Mouse (Mus musculus) c-Kit-positive CD71-negative TER-119-negative erythroid progenitor cells, embryonic 14.5 days (primary cell): ENCODE results near the gene Tmem255b.

ENCODE experiments used
- DNase-seq: peaks from one replicate; pipeline ENCODE4 v3.0.0-alpha.2; 2013; ENCODE audit warnings: low read depth

Tmem255b gene

GRCm38 (mm10) chr8:13448145-13448544, 13.2 kb downstream of the Tmem255b start:
- peak; percentile 37 for DNase-seq

- no peak for DNase-seq
Observed at GRCm38 (mm10) chr8:13451747-13452277, 16.8 kb downstream of the Tmem255b start.

DNA sequence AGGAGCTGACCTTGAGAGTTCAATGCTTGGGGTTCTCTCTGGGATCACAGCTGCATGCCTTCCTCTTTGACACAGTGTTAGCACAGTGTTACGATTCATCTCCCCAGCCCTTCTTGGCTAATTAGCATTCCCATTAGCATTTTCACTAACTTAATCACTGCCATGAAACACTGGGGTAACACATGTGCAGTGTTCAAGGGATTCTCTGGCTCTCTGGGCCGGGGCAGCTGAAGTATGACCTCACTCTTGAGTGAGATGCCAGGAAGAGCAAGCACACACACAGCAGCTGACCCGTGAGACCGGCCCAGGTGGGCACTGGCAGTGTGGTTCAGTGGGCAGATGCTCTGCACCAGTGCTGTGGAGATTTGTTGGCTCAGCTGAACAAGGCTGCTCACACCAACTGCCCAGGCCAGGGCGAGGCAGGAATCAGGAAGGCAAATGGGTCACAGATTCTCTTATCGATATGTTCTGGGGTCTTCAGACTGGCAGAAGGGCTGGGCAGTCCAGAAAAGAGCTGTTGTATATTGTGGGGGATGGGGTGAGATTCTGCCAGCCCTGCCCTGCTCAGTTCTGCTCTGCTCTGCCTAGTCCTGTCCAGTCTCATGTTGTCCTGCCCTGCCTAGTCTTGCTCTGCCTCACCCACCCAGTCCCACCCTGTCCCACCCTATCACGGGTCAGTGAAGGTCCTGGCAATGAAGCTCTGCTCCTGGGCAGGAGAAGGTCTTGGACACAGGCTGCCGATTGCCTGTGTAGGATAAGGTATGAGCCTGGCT, 19.5 kb downstream of the Tmem255b start:
- no peak for DNase-seq

GRCm38 (mm10) chr8:13455295-13455694, 20.3 kb downstream of the Tmem255b start:
- peak; percentile 6 for DNase-seq

DNA sequence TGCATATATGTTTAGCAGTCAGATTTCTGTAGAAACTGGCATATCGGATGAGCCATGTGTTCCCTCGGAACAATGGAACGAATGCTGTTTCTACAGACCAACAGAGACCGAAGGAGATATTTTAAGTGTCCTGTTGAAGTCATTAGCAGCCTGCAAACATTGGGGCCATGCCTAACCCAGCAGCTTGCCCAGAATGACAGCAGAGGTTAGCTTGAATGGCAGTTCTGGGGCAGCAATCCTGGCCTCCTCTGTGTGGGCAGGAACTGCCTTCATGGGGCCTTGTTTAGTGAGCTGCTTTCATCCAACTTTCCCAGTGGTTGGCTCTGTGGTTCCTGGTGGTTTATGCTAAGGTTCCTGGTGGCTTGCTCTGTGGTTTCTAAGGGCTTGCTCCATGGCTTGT, 24.4 kb downstream of the Tmem255b start:
- DNase-seq = no peak

DNA sequence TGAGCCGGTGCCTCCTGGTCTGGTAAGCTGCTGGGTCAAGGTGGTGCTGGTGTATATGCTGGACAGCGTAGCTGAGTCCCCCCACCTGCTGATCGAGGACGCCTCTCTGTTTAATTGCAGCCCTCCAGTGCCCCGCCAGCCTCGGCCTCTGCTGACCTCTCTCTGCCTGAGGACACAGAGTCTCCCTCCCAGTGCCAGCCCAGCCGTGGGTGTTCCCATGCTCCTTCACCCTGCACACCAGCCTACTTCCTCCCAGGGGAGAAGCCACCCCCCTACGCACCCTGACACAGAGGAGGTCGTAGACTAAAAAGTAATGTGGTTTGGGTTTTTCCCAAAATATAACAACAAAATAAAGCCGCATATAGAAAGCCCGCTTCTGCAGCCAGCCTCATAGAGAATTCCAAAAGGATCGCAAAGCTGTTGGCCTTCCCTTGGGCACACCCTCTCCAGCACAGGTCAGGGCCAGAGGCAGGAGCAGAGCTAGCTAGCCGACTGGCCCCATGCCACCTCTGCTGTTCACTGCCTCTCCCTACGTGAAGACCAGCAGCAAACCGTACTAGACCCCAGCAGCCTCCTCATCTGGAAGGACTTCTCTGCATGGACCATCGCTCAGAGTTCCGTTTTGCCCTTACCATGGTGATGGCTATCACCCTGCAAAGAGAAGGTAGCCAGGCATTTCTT, 26.2 kb downstream of the Tmem255b start:
- DNase-seq = no peak

GRCm38 (mm10) chr8:13461843-13462242, 26.9 kb downstream of the Tmem255b start:
- peak; percentile 31 for DNase-seq

- no peak for DNase-seq
Observed at GRCm38 (mm10) chr8:13462392-13462791, 27.4 kb downstream of the Tmem255b start.

DNA sequence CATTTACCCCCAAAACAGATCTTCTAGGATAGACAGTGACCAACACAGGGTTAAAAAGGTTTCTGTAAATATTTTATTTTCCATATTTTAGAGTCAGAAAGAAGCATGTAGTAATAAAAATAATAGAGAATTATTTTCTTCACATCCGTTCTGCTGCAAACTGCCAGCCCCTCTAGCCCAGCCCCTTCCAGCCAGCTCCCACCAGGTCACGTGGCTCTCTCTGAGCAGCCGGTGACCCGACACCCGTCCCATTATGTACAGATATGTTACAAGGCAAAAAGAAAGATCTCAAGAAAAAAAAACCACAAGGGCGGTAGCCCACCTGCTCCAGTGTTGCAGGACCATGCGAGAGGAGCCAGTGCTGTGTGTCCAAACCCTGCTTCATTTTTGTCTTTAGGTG, 30.3 kb downstream of the Tmem255b start:
- DNase-seq = no peak

DNA sequence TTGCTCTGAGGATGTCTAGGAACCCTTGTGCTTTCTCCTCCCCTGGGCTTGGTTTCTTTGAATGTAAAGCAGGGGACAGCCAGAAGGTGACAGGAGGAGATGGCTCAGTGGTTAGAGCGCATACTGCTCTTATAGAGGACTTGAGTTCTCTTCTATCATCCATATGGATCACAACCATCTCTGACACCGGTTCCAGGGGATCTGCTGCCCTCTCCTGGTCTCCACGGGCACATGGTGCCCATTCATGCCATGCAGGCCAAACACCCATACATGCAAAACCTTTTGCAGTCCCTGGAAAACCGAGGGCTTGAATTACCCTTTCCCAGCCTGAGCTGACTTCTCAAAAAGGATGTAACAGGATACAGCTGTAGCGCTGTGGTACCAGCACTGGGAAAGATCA, 32.0 kb downstream of the Tmem255b start:
- DNase-seq = no peak

- no peak for DNase-seq
Observed at GRCm38 (mm10) chr8:13468737-13469136, 33.7 kb downstream of the Tmem255b start.

DNA sequence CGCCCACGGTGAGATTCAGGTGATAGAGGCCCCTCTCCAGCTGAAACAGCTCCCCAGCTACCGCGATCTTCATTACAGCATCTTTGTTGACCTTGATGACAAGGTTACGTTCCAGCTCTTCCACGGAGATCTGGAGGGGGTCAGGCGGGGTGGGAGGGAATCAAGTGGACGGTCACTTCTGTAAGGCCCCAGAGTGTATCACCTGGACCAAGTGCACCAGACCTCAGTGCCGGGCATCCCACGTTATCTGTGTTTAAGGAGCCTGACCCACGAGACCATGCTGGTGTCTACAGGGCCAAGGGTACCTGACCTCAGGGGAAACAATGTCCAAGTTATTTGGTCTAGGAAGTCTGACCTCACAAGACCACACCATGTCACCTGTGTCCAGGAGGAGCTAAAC, 36.5 kb downstream of the Tmem255b start:
- no peak for DNase-seq

- DNase-seq = no peak
Observed at GRCm38 (mm10) chr8:13472284-13472683, 37.3 kb downstream of the Tmem255b start.

DNA sequence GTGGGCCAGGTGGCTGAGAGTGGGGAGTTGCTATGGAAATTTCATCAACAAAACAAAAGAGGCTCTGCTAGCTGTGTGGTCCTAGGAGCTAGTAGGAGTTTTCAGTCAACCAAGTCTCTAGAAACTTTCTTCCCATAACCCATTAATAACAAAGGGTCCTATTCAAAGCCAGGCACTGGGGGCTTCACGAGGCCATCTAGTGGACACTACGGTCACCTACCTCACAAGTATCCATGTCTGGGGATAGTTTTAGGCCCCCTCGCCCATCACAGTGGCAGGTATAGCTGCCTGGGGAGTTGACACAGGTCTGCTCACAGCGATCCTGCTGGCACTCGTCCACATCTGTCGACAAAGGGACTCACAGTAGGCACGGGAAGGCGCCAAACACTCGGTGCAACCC, 40.9 kb downstream of the Tmem255b start:
- DNase-seq = no peak

GRCm38 (mm10) chr8:13481089-13481554, 46.1 kb downstream of the Tmem255b start:
- DNase-seq = no peak

DNA sequence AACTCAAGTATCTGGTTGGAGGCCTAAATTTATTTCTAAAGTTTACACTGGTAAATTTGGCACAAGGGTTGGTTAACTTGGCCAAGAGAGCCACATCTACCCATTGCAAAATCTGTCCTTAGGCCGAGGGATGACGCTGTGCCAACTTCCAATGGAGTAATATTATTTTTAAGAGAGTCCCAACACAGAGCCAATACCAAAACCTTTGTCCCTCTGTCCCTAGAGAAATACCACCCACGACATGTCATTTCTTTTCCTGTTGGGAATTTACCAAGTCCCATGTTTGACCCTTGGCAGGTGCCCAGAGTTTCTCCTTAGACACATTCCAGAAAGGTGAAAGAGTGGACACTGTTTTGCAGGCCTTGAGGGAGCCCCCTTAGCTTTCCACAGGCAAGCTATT, 46.6 kb downstream of the Tmem255b start:
- DNase-seq = no peak

- no peak for DNase-seq
Observed at GRCm38 (mm10) chr8:13482101-13482801, 47.3 kb downstream of the Tmem255b start.

DNA sequence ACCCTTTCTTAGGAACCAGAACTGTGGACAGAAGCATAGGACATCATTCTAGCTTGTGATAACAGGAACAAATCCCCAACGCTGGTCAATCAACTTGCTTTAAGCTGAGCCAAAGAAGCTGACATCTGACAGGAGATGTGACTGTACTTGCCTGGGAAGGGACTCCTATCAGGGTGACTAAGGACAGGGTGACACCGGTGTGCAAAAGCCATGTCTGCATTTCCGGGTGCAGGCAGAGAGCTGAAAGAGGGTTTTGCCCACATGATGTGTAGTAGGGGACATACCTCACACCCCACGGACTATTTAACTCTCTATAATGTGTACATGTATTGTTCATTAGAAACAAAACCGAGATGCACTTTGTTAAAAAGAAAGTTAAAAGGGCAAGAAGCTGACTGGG, 48.2 kb downstream of the Tmem255b start:
- no peak for DNase-seq

GRCm38 (mm10) chr8:13489351-13489750, 54.4 kb downstream of the Tmem255b start:
- no peak for DNase-seq

GRCm38 (mm10) chr8:13489986-13490910, 55.3 kb downstream of the Tmem255b start:
- DNase-seq = no peak

DNA sequence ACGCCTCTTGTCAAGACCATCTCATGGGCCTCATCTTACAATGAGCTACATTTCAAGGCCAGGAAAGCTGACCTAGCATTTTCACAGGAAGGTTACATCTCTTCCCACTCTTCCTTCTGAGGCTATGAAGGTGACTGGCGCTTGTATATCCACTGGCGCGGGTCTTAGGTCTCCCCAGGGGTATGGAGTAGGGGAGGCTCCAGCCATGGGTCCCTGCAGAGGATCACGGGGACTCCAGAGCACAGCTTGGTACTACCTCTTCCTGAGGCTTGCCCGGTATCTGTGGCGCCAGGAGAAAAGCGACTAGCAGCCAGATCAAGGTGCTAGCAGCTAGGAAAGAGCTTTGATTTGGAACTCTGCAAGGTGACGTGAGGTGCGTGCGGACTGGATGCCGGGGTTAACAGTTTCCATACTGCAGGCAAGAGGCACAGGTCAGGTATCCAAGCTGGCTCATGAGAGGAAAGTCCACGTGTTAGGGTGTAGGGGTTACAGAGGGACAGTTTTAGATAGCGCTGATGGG, 56.6 kb downstream of the Tmem255b start:
- DNase-seq = no peak
